Mouse (Mus musculus): Measurements from ENCODE around the gene Plcd3. TPM values are rescaled to one million over a fixed set of nuclear protein-coding genes. Genes with fewer than 3 reads are reported as not detected.

Gene Plcd3
- polyA plus RNA-seq, 1 experiment, result 11.8 TPM

DNA sequence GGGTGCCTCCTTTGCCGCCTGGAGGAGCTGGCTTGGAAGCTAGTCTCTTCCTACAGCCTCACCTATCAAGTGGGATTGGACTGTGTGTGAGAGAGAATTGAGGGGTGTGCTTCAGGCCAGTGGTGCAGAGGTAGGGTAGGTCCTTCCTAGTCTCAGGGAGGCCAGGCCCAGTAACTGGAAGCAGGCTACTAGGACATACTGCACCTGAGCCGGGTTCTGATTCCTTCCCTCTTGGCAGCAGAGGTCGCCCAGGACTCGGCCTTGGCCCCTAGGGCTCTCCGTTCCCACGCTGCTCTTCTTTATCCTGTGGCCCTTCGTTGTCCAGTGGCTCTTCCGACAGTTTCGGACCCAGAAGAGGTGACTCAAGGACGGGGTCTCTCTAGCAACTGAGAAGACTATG is 9.8 kb upstream of the Plcd3 start:
- Histone ChIP-seq H3K4me1 (ENCODE audit: control insufficient read depth, insufficient read depth, low read length) (peaks cover 9% of the 10 kb centered on the region; the same call in 1 of the 2 replicates), H3K27me3 (ENCODE audit: control insufficient read depth, insufficient read depth, low read length) (no peaks in the 10 kb centered on the region), H3K4me3 (replicated peaks; ENCODE audit: insufficient read depth, low read depth, low read length) (no peak overlapping the region), H3K27ac (ENCODE audit: insufficient read depth, low read length) (no peak overlapping the region)
- no peak for TF ChIP-seq POLR2A (IDR thresholded peaks at IDR 0.05; ENCODE audit: borderline replicate concordance, insufficient read depth, low read length)
- TF ChIP-seq CTCF (IDR thresholded peaks at IDR 0.05; ENCODE audit: borderline replicate concordance, insufficient read depth, low read depth, low read length), result no peak
- 61% methylated on average over 10 of the region's 10 CpGs for WGBS
- DNase-seq, result no peak

DNA sequence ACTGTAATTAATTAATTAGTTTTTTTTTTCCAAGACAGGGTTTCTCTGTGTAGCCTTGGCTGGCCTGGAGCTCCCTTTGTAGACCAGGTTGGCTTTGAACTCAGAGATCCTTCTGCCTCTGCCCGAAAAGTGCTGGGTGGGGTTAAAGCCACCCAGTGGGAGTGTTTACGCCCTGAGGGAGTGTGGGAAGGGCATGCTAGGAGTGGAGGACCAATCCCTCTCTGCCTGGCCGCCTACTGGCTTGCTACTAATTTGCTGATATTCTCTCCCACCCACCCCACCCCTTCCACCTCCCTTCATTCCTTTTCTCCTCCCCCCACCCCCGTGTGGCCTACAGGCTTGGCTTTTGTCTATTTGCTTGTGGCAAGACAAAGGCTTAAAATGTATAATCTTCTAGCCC is 4.9 kb upstream of the Plcd3 start:
- Histone ChIP-seq H3K4me3 (replicated peaks; ENCODE audit: insufficient read depth, low read depth, low read length) (no peak overlapping the region), H3K27me3 (ENCODE audit: control insufficient read depth, insufficient read depth, low read length) (no peaks in the 10 kb centered on the region), H3K27ac (ENCODE audit: insufficient read depth, low read length) (no peak overlapping the region), H3K4me1 (ENCODE audit: control insufficient read depth, insufficient read depth, low read length) (peaks cover 22% of the 10 kb centered on the region)
- TF ChIP-seq POLR2A (IDR thresholded peaks at IDR 0.05; ENCODE audit: borderline replicate concordance, insufficient read depth, low read length) (no peak), CTCF (IDR thresholded peaks at IDR 0.05; ENCODE audit: borderline replicate concordance, insufficient read depth, low read depth, low read length) (no peak)
- no peak for DNase-seq
- WGBS, result 71% methylated on average over 4 of the region's 4 CpGs

DNA sequence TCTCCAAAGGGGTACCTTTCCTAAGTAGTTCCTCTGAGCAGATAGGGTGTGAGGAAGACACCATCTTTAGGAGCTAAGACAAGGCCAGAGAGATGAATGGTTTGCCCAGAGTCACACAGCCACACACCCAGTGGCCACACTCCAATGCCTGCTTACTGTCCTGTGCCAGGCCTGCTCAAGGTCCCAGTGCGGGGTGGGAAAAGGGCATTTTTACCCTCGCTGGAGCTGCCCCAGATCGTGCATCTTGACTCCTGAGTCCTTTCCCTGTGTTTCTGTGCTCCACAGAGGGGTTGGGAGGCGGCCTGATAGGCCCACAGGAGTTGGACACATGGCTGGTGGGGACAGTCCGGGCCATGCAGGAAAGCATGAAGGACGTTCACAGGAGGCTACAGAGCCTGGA is 4.4 kb upstream of the Plcd3 start:
- WGBS, result 74% methylated on average over 6 of the region's 6 CpGs
- H3K27ac ChIP-seq (ENCODE audit: insufficient read depth, low read length), result no peak overlapping the region
- H3K4me3 ChIP-seq (replicated peaks; ENCODE audit: insufficient read depth, low read depth, low read length), result no peak overlapping the region
- H3K27me3 ChIP-seq (ENCODE audit: control insufficient read depth, insufficient read depth, low read length), result no peaks in the 10 kb centered on the region
- TF ChIP-seq CTCF (IDR thresholded peaks at IDR 0.05; ENCODE audit: borderline replicate concordance, insufficient read depth, low read depth, low read length) (no peak), POLR2A (IDR thresholded peaks at IDR 0.05; ENCODE audit: borderline replicate concordance, insufficient read depth, low read length) (no peak)
- peaks cover 22% of the 10 kb centered on the region for H3K4me1 ChIP-seq (ENCODE audit: control insufficient read depth, insufficient read depth, low read length)
- DNase-seq, result no peak

- no peak overlapping the region for H3K27ac ChIP-seq (ENCODE audit: insufficient read depth, low read length)
- no peak for TF ChIP-seq POLR2A (IDR thresholded peaks at IDR 0.05; ENCODE audit: borderline replicate concordance, insufficient read depth, low read length)
- TF ChIP-seq CTCF (IDR thresholded peaks at IDR 0.05; ENCODE audit: borderline replicate concordance, insufficient read depth, low read depth, low read length), result no peak
- DNase-seq, result peak in 1 of 2 experiments; percentile 18
- no peak overlapping the region for H3K4me3 ChIP-seq (replicated peaks; ENCODE audit: insufficient read depth, low read depth, low read length)
- no peaks in the 10 kb centered on the region for H3K27me3 ChIP-seq (ENCODE audit: control insufficient read depth, insufficient read depth, low read length)
- 33% methylated on average over 14 of the region's 14 CpGs for WGBS
- peaks cover 22% of the 10 kb centered on the region for H3K4me1 ChIP-seq (ENCODE audit: control insufficient read depth, insufficient read depth, low read length)
Measured at GRCm38 (mm10) chr11:103105180-103105725, 3.8 kb upstream of the Plcd3 start.

GRCm38 (mm10) chr11:103104469-103104868 is 3.0 kb upstream of the Plcd3 start:
- Histone ChIP-seq H3K4me1 (ENCODE audit: control insufficient read depth, insufficient read depth, low read length) (peaks cover 22% of the 10 kb centered on the region), H3K4me3 (replicated peaks; ENCODE audit: insufficient read depth, low read depth, low read length) (no peak overlapping the region), H3K27ac (ENCODE audit: insufficient read depth, low read length) (no peak overlapping the region), H3K27me3 (ENCODE audit: control insufficient read depth, insufficient read depth, low read length) (no peaks in the 10 kb centered on the region)
- DNase-seq, result no peak
- WGBS, result 78% methylated on average over 7 of the region's 7 CpGs
- TF ChIP-seq POLR2A (IDR thresholded peaks at IDR 0.05; ENCODE audit: borderline replicate concordance, insufficient read depth, low read length) (no peak), CTCF (IDR thresholded peaks at IDR 0.05; ENCODE audit: borderline replicate concordance, insufficient read depth, low read depth, low read length) (no peak)

- H3K4me1 ChIP-seq (ENCODE audit: control insufficient read depth, insufficient read depth, low read length), result peaks cover 22% of the 10 kb centered on the region
- 60% methylated on average over 8 of the region's 8 CpGs for WGBS
- H3K4me3 ChIP-seq (replicated peaks; ENCODE audit: insufficient read depth, low read depth, low read length), result peak overlapping the region; percentile 89
- no peak overlapping the region for H3K27ac ChIP-seq (ENCODE audit: insufficient read depth, low read length)
- no peak for TF ChIP-seq POLR2A (IDR thresholded peaks at IDR 0.05; ENCODE audit: borderline replicate concordance, insufficient read depth, low read length)
- no peak for TF ChIP-seq CTCF (IDR thresholded peaks at IDR 0.05; ENCODE audit: borderline replicate concordance, insufficient read depth, low read depth, low read length)
- H3K27me3 ChIP-seq (ENCODE audit: control insufficient read depth, insufficient read depth, low read length), result no peaks in the 10 kb centered on the region
- peak in 1 of 2 experiments; percentile 25 for DNase-seq
Measured at GRCm38 (mm10) chr11:103103621-103104020, 2.2 kb upstream of the Plcd3 start.

DNA sequence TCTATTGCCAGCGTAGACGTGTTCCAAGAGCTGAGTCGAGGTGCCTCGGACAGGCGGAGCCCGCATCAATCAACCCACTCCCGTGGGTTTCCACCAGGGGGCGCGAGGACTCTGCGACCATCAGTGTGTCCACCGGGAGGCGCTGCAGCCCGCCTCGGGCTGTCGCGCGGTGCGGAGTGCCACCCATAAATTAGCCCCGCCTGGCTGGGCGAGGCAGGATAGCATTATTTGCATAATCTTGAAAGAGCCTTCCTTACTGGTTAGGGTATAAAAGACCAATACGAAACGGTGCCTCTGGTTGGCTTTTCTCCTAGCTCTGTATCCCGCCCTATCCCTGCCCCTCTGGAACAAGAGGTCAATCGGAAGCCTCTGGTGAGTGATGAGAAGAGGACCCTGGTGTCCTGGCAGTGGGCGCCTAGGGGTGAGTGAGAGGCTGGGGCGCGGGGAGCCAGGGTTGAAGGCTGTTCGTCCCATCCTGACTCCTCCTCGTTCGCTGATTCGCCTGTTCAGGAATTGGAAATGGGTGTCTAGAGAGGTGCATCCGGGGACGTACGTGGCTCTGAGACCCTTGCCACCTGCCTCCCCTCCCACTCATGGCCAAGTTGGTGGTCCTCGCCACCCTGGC is 1.4 kb upstream of the Plcd3 start:
- Histone ChIP-seq H3K27me3 (ENCODE audit: control insufficient read depth, insufficient read depth, low read length) (no peaks in the 10 kb centered on the region), H3K4me1 (ENCODE audit: control insufficient read depth, insufficient read depth, low read length) (peaks cover 22% of the 10 kb centered on the region), H3K27ac (ENCODE audit: insufficient read depth, low read length) (peak overlapping the region; percentile 23; the same call in 1 of the 2 replicates), H3K4me3 (replicated peaks; ENCODE audit: insufficient read depth, low read depth, low read length) (peak overlapping the region; percentile 89)
- TF ChIP-seq CTCF (IDR thresholded peaks at IDR 0.05; ENCODE audit: borderline replicate concordance, insufficient read depth, low read depth, low read length) (peak; percentile 100), POLR2A (IDR thresholded peaks at IDR 0.05; ENCODE audit: borderline replicate concordance, insufficient read depth, low read length) (peak; percentile 72; the same call in 1 of the 2 replicates)
- DNase-seq, result peak; percentile 98 to 100
- under 1% methylated on average over 35 of the region's 35 CpGs for WGBS
